Mouse (Mus musculus) liver, adult 2 months (tissue): ENCODE data around the gene Plk3.

Experiments used
- CTCF ChIP-seq: fragments of 200-500 bp; IDR thresholded peaks from 2 replicates; pipeline ENCODE4 v1.5.1; 2011; ENCODE audit warnings: low read depth, low read length, control low read depth
- POLR2A ChIP-seq: fragments of 200-500 bp; IDR thresholded peaks from 2 replicates; pipeline ENCODE4 v1.6.1; 2011; ENCODE audit warnings: low read length, control low read depth; ENCODE audit not compliant: insufficient read depth; ENCODE audit errors: extremely low read depth

GRCm38 (mm10) chr4:117104672-117105071, 29.1 kb downstream of the Plk3 start:
- TF ChIP-seq CTCF (no peak), POLR2A (no peak)
